In genomic region chr5:55885658-55886312, GRCm38 (mm10) we compare ENCODE assay signal across 21 mouse cellular contexts.
A peak's percentile ranks its signal among the peaks of the same experiment; 100 is the strongest.
DNase-seq lines count a peak whose midpoint lies in the region; ATAC-seq and TF ChIP-seq lines count a peak whose summit lies in the region.
"Had no signal": no experiment of that assay in that cellular context is flagged by ENCODE, and none has a peak within 500 bp of the region (broad histone marks: within the 10 kb centered on the region; RNA-seq: fewer than 3 reads in every experiment).

No protein-coding gene starts in this region.

- H3K4me3 ChIP-seq in forebrain, postnatal 0 days (ENCODE audit: low read depth, low read length) = no peak overlapping the region
- no peak overlapping the region for H3K4me3 ChIP-seq in forebrain, embryonic 14.5 days (ENCODE audit: low read depth, low read length)
- no peak overlapping the region for H3K4me3 ChIP-seq in intestine, postnatal 0 days (ENCODE audit: low read depth, low read length)
- H3K4me3 ChIP-seq: forebrain, embryonic 15.5 days; heart, embryonic 15.5 days; hindbrain, embryonic 15.5 days; kidney, embryonic 15.5 days; liver, embryonic 13.5 days; midbrain, embryonic 12.5 days had no signal

- DNase-seq in forebrain, postnatal 0 days = no peak
- DNase-seq in forebrain, embryonic 14.5 days (ENCODE audit: low spot score) = no peak
- DNase-seq in left cerebral cortex, adult 9 months (ENCODE audit: low spot score in 2 of 2) = peak; percentile 10 to 11
- no peak for DNase-seq in left cerebral cortex, adult 18-20 months (ENCODE audit: low spot score in 2 of 2)
- peak; percentile 1 for DNase-seq in cerebellum, adult 8-10 months
- DNase-seq in cerebellum, postnatal 36 days = peak; percentile 15 to 23
- DNase-seq: adrenal gland, postnatal 14 days; heart, postnatal 36 days; kidney, adult 11 months; kidney, postnatal 36 days; liver, embryonic 13.5 days; lung, embryonic 14.5 days; right cerebral cortex, postnatal 25 days; thymus, postnatal 25 days had no signal

- H3K9me3 ChIP-seq in forebrain, postnatal 0 days (ENCODE audit: low read length) = no peaks in the 10 kb centered on the region
- H3K9me3 ChIP-seq in forebrain, embryonic 14.5 days (replicated peaks; ENCODE audit: control insufficient read depth, low read length) = no peaks in the 10 kb centered on the region
- H3K9me3 ChIP-seq in intestine, postnatal 0 days (ENCODE audit: control insufficient read depth) = no peaks in the 10 kb centered on the region
- H3K9me3 ChIP-seq: forebrain, embryonic 15.5 days; heart, embryonic 15.5 days; hindbrain, embryonic 15.5 days; kidney, embryonic 15.5 days; liver, embryonic 13.5 days; midbrain, embryonic 12.5 days had no signal

- peak; percentile 18; the same call in 1 of the 2 replicates for ATAC-seq in forebrain, postnatal 0 days
- ATAC-seq in forebrain, embryonic 14.5 days = no peak
- no peak for ATAC-seq in intestine, postnatal 0 days
- ATAC-seq in erythroblast, adult 5-6 weeks (replicated peaks; ENCODE audit: low FRiP score, poor library complexity, severe bottlenecking) = no peak
- ATAC-seq: forebrain, embryonic 15.5 days had no signal

- H3K9ac ChIP-seq in forebrain, postnatal 0 days = no peak overlapping the region
- H3K9ac ChIP-seq in forebrain, embryonic 14.5 days (ENCODE audit: low read length) = no peak overlapping the region
- no peak overlapping the region for H3K9ac ChIP-seq in intestine, postnatal 0 days (ENCODE audit: low read depth, low read length)
- H3K9ac ChIP-seq: forebrain, embryonic 15.5 days; heart, embryonic 15.5 days; hindbrain, embryonic 15.5 days; kidney, embryonic 15.5 days; liver, embryonic 13.5 days; lung, embryonic 14.5 days; midbrain, embryonic 12.5 days had no signal

- H3K4me1 ChIP-seq in forebrain, postnatal 0 days (ENCODE audit: insufficient read depth) = no peaks in the 10 kb centered on the region
- H3K4me1 ChIP-seq in forebrain, embryonic 14.5 days (ENCODE audit: control insufficient read depth, insufficient read depth, low read length) = no peaks in the 10 kb centered on the region
- no peaks in the 10 kb centered on the region for H3K4me1 ChIP-seq in intestine, postnatal 0 days (replicated peaks; ENCODE audit: control insufficient read depth, insufficient read depth, low read length)
- H3K4me1 ChIP-seq: forebrain, embryonic 15.5 days; heart, embryonic 15.5 days; hindbrain, embryonic 15.5 days; kidney, embryonic 15.5 days; liver, embryonic 13.5 days; midbrain, embryonic 12.5 days had no signal

- no peak overlapping the region for H3K4me2 ChIP-seq in forebrain, postnatal 0 days (ENCODE audit: low read depth)
- H3K4me2 ChIP-seq in forebrain, embryonic 14.5 days (ENCODE audit: low read length) = no peak overlapping the region
- H3K4me2 ChIP-seq in intestine, postnatal 0 days (replicated peaks; ENCODE audit: low read depth) = no peak overlapping the region
- H3K4me2 ChIP-seq: forebrain, embryonic 15.5 days; heart, embryonic 15.5 days; hindbrain, embryonic 15.5 days; kidney, embryonic 15.5 days; liver, embryonic 13.5 days; lung, embryonic 14.5 days; midbrain, embryonic 12.5 days had no signal

- H3K27ac ChIP-seq in forebrain, postnatal 0 days (ENCODE audit: low read depth, low read length) = no peak overlapping the region
- no peak overlapping the region for H3K27ac ChIP-seq in forebrain, embryonic 14.5 days (ENCODE audit: low read depth, low read length)
- H3K27ac ChIP-seq in intestine, postnatal 0 days (ENCODE audit: low read depth, low read length) = no peak overlapping the region
- H3K27ac ChIP-seq: forebrain, embryonic 15.5 days; heart, embryonic 15.5 days; hindbrain, embryonic 15.5 days; kidney, embryonic 15.5 days; liver, embryonic 13.5 days; midbrain, embryonic 12.5 days had no signal

- no peaks in the 10 kb centered on the region for H3K27me3 ChIP-seq in forebrain, postnatal 0 days (ENCODE audit: insufficient read depth, low read length)
- no peaks in the 10 kb centered on the region for H3K27me3 ChIP-seq in forebrain, embryonic 14.5 days (replicated peaks; ENCODE audit: control insufficient read depth, insufficient read depth, low read length)
- H3K27me3 ChIP-seq in intestine, postnatal 0 days (replicated peaks; ENCODE audit: control insufficient read depth, insufficient read depth, low read length) = no peaks in the 10 kb centered on the region
- H3K27me3 ChIP-seq: forebrain, embryonic 15.5 days; heart, embryonic 15.5 days; hindbrain, embryonic 15.5 days; kidney, embryonic 15.5 days; liver, embryonic 13.5 days; midbrain, embryonic 12.5 days had no signal

- H3K36me3 ChIP-seq in forebrain, postnatal 0 days (ENCODE audit: insufficient read depth) = no peaks in the 10 kb centered on the region
- H3K36me3 ChIP-seq in forebrain, embryonic 14.5 days (ENCODE audit: control insufficient read depth, insufficient read depth, low read length) = no peaks in the 10 kb centered on the region
- H3K36me3 ChIP-seq in intestine, postnatal 0 days (ENCODE audit: control insufficient read depth, insufficient read depth) = no peaks in the 10 kb centered on the region
- H3K36me3 ChIP-seq: forebrain, embryonic 15.5 days; heart, embryonic 15.5 days; hindbrain, embryonic 15.5 days; kidney, embryonic 15.5 days; liver, embryonic 13.5 days; midbrain, embryonic 12.5 days had no signal

- WGBS in forebrain, postnatal 0 days = 36% methylated on average over 8 of the region's 8 CpGs
- 37% methylated on average over 8 of the region's 8 CpGs for WGBS in forebrain, embryonic 14.5 days
- 44% methylated on average over 8 of the region's 8 CpGs for WGBS in intestine, postnatal 0 days

- no peak for TF ChIP-seq CTCF in forebrain, postnatal 0 days (IDR thresholded peaks at IDR 0.05; ENCODE audit: low read depth)
- no peak for TF ChIP-seq CTCF in intestine, postnatal 0 days (IDR thresholded peaks at IDR 0.05; ENCODE audit: low read depth)

Comparison
In these comparisons a context has a peak if more than half of its experiments do, and no peak if none do; other contexts are left out.
1. DNase-seq: peak in left cerebral cortex, adult 9 months (2 of 2), cerebellum, adult 8-10 months (single experiment) and cerebellum, postnatal 36 days (2 of 2); none in forebrain, postnatal 0 days (single experiment), forebrain, embryonic 14.5 days (single experiment) and left cerebral cortex, adult 18-20 months (0 of 2).